7 mouse cellular contexts compared by ENCODE assay signal in genomic region chr12:72759956-72760355, GRCm38 (mm10). TPM values are rescaled to one million over a fixed set of nuclear protein-coding genes. Genes with fewer than 3 reads are reported as not detected.
DNase-seq lines count a peak whose midpoint lies in the region; ATAC-seq and TF ChIP-seq lines count a peak whose summit lies in the region.

No protein-coding gene starts in this region.

- TF ChIP-seq POLR2A in limb, embryonic 14.5 days (IDR thresholded peaks at IDR 0.05; ENCODE audit: borderline replicate concordance, extremely low read depth, insufficient read depth, insufficient read length) = no peak

- H3K27me3 ChIP-seq in lung, embryonic 16.5 days (ENCODE audit: control insufficient read depth, insufficient read depth, low read depth, low read length) = no peaks in the 10 kb centered on the region
- no peaks in the 10 kb centered on the region for H3K27me3 ChIP-seq in forebrain, embryonic 12.5 days
- no peaks in the 10 kb centered on the region for H3K27me3 ChIP-seq in limb, embryonic 14.5 days (ENCODE audit: control insufficient read depth, insufficient read depth, low read length)
- H3K27me3 ChIP-seq in stomach, embryonic 14.5 days (ENCODE audit: control insufficient read depth, insufficient read depth, low read length) = no peaks in the 10 kb centered on the region

- peak overlapping the region; percentile 87 for H3K4me2 ChIP-seq in lung, embryonic 16.5 days (ENCODE audit: low read depth, low read length)
- peak overlapping the region; percentile 64 for H3K4me2 ChIP-seq in forebrain, embryonic 12.5 days
- H3K4me2 ChIP-seq in limb, embryonic 14.5 days (replicated peaks; ENCODE audit: low read depth, low read length, severe bottlenecking) = peak overlapping the region; percentile 72
- H3K4me2 ChIP-seq in stomach, embryonic 14.5 days (replicated peaks; ENCODE audit: low read depth, low read length) = peak overlapping the region; percentile 38

- 7% methylated on average over 7 of the region's 7 CpGs for WGBS in lung, embryonic 16.5 days
- WGBS in forebrain, embryonic 12.5 days = 12% methylated on average over 7 of the region's 7 CpGs
- 13% methylated on average over 7 of the region's 7 CpGs for WGBS in limb, embryonic 14.5 days
- 10% methylated on average over 7 of the region's 7 CpGs for WGBS in stomach, embryonic 14.5 days

- H3K9ac ChIP-seq in lung, embryonic 16.5 days (ENCODE audit: low read length) = 0 out of 2 replicates have a peak overlapping the region, but pooled peaks have one; percentile 8
- H3K9ac ChIP-seq in forebrain, embryonic 12.5 days = peak overlapping the region; percentile 21; the same call in 1 of the 2 replicates
- peak overlapping the region; percentile 99 for H3K9ac ChIP-seq in limb, embryonic 14.5 days (ENCODE audit: low read depth, low read length, severe bottlenecking)
- 0 out of 2 replicates have a peak overlapping the region, but pooled peaks have one; percentile 21 for H3K9ac ChIP-seq in stomach, embryonic 14.5 days (replicated peaks; ENCODE audit: low read depth, low read length)

- ATAC-seq in lung, embryonic 16.5 days (ENCODE audit: low read depth) = no peak
- no peak for ATAC-seq in forebrain, embryonic 12.5 days (ENCODE audit: low FRiP score)
- no peak for ATAC-seq in limb, embryonic 14.5 days (ENCODE audit: low FRiP score, low read depth)
- no peak for ATAC-seq in stomach, embryonic 14.5 days (ENCODE audit: insufficient number of reproducible peaks, insufficient read depth, low FRiP score, low read depth)

- peaks cover 16% of the 10 kb centered on the region for H3K4me1 ChIP-seq in lung, embryonic 16.5 days (replicated peaks; ENCODE audit: control insufficient read depth, insufficient read depth, low read length)
- peaks cover 32% of the 10 kb centered on the region for H3K4me1 ChIP-seq in forebrain, embryonic 12.5 days
- peaks cover 16% of the 10 kb centered on the region for H3K4me1 ChIP-seq in limb, embryonic 14.5 days (ENCODE audit: control insufficient read depth, insufficient read depth, low read length)
- H3K4me1 ChIP-seq in stomach, embryonic 14.5 days (ENCODE audit: control insufficient read depth, insufficient read depth, low read length) = peaks cover 12% of the 10 kb centered on the region; the same call in 1 of the 2 replicates

- DNase-seq in lung, postnatal 10 days = no peak
- DNase-seq in limb, embryonic 14.5 days (ENCODE audit: low spot score) = no peak
- DNase-seq in layer of hippocampus, postnatal 25 days (ENCODE audit: extremely low spot score in 1 of 2, low spot score in 1 of 2) = no peak
- no peak for DNase-seq in T-cell, adult 2 months (ENCODE audit: low spot score)

- H3K27ac ChIP-seq in lung, embryonic 16.5 days (ENCODE audit: low read length) = no peak overlapping the region
- 0 out of 2 replicates have a peak overlapping the region, but pooled peaks have one; percentile 36 for H3K27ac ChIP-seq in forebrain, embryonic 12.5 days
- peak overlapping the region; percentile 98; the same call in 1 of the 2 replicates for H3K27ac ChIP-seq in limb, embryonic 14.5 days (replicated peaks; ENCODE audit: low read depth, low read length)
- H3K27ac ChIP-seq in stomach, embryonic 14.5 days (ENCODE audit: low read length) = no peak overlapping the region

- H3K4me3 ChIP-seq in lung, embryonic 16.5 days (ENCODE audit: low read length) = peak overlapping the region; percentile 93
- peak overlapping the region; percentile 95 for H3K4me3 ChIP-seq in forebrain, embryonic 12.5 days (replicated peaks)
- peak overlapping the region; percentile 89 for H3K4me3 ChIP-seq in limb, embryonic 14.5 days (replicated peaks; ENCODE audit: low read length)
- H3K4me3 ChIP-seq in stomach, embryonic 14.5 days (ENCODE audit: low read depth, low read length) = peak overlapping the region; percentile 75; the same call in 1 of the 2 replicates

- H3K9me3 ChIP-seq in lung, embryonic 16.5 days (ENCODE audit: control insufficient read depth, low read length) = no peaks in the 10 kb centered on the region
- H3K9me3 ChIP-seq in forebrain, embryonic 12.5 days = no peaks in the 10 kb centered on the region
- no peaks in the 10 kb centered on the region for H3K9me3 ChIP-seq in limb, embryonic 14.5 days (ENCODE audit: control insufficient read depth, low read length)
- H3K9me3 ChIP-seq in stomach, embryonic 14.5 days (ENCODE audit: control insufficient read depth, low read depth, low read length) = no peaks in the 10 kb centered on the region

- H3K36me3 ChIP-seq in lung, embryonic 16.5 days (ENCODE audit: control insufficient read depth, insufficient read depth, low read length) = no peaks in the 10 kb centered on the region
- H3K36me3 ChIP-seq in forebrain, embryonic 12.5 days (replicated peaks) = no peaks in the 10 kb centered on the region
- H3K36me3 ChIP-seq in limb, embryonic 14.5 days (ENCODE audit: control insufficient read depth, insufficient read depth, low read length) = no peaks in the 10 kb centered on the region
- no peaks in the 10 kb centered on the region for H3K36me3 ChIP-seq in stomach, embryonic 14.5 days (ENCODE audit: control insufficient read depth, insufficient read depth, low read length)

RNA-seq across cellular contexts. Expression of gene Ppm1a, which starts 2.7 kb away (rescaled TPM):
- 17.3 and 17.7 TPM in 2 replicates for polyA plus RNA-seq in lung, embryonic 16.5 days (2015; fragmentation: Nextera tagmentation; extraction: Ambion mirVana)
- 63.4 and 80.9 TPM in 2 replicates for polyA plus RNA-seq in forebrain, embryonic 12.5 days (2016; fragmentation: Nextera tagmentation; extraction: Ambion mirVana)
- 80.7 and 84.7 TPM in 2 replicates for polyA plus RNA-seq in limb, embryonic 14.5 days (2012; rRNA removed)
- 76.5 and 77.0 TPM in 2 replicates for polyA plus RNA-seq in limb, embryonic 14.5 days (2014; fragmentation: Nextera tagmentation; extraction: Ambion mirVana)
- polyA plus RNA-seq in stomach, embryonic 14.5 days (2014; fragmentation: Nextera tagmentation; extraction: Ambion mirVana) = 52.4 and 61.3 TPM in 2 replicates
- 100 to 1,000 TPM; 236 to 251 TPM for total RNA-seq in layer of hippocampus, postnatal 25 days (2021)

Comparison
In these comparisons a context has a peak if more than half of its experiments do, and no peak if none do; other contexts are left out.
1. H3K27ac ChIP-seq: peak in forebrain, embryonic 12.5 days (single experiment) and limb, embryonic 14.5 days (single experiment); none in lung, embryonic 16.5 days (single experiment) and stomach, embryonic 14.5 days (single experiment).
2. H3K9ac ChIP-seq: peak in every context shown above with its lines; median percentile 99 in limb, embryonic 14.5 days; 21 in forebrain, embryonic 12.5 days; 21 in stomach, embryonic 14.5 days; 8 in lung, embryonic 16.5 days.
3. Peak in every context shown above with its lines, with median percentiles within 50 percentile points of each other: H3K4me2 ChIP-seq and H3K4me3 ChIP-seq.